Mouse (Mus musculus) ES-Bruce4 (cell line): Measurements from ENCODE around the gene Gm10644. TPM values are rescaled to one million over a fixed set of nuclear protein-coding genes. Genes with fewer than 3 reads are reported as not detected.

Experiments used
- H3K27ac ChIP-seq: 2 replicates; pipeline ENCODE4 v1.5.1; 2012; ENCODE audit warnings: low read length, inconsistent platforms; ENCODE audit not compliant: insufficient read depth
- H3K27me3 ChIP-seq: 2 replicates; pipeline ENCODE4 v1.6.1; 2012; ENCODE audit warnings: mild to moderate bottlenecking, low read length, inconsistent platforms; ENCODE audit not compliant: control insufficient read depth, poor library complexity, insufficient read depth, severe bottlenecking
- H3K36me3 ChIP-seq: 2 replicates; pipeline ENCODE4 v1.6.1; 2012; ENCODE audit warnings: inconsistent platforms, mild to moderate bottlenecking, low read length, moderate library complexity; ENCODE audit not compliant: control insufficient read depth, poor library complexity, insufficient read depth, severe bottlenecking
- H3K4me1 ChIP-seq: one replicate; pipeline ENCODE4 v1.8.1; 2011; ENCODE audit warnings: low read length; ENCODE audit not compliant: control insufficient read depth, insufficient read depth
- H3K4me3 ChIP-seq: 2 replicates; pipeline ENCODE4 v1.5.1; 2011; ENCODE audit warnings: low read depth, mild to moderate bottlenecking, low read length
- H3K9ac ChIP-seq: 2 replicates; pipeline ENCODE4 v1.6.1; 2012; ENCODE audit warnings: low read depth, mild to moderate bottlenecking, inconsistent platforms; ENCODE audit not compliant: poor library complexity, severe bottlenecking
- H3K9me3 ChIP-seq: replicated peaks from 2 replicates; pipeline ENCODE4 v1.6.1; 2012; ENCODE audit warnings: mild to moderate bottlenecking, low read length, inconsistent platforms; ENCODE audit not compliant: control insufficient read depth, poor library complexity, insufficient read depth, severe bottlenecking
- CTCF ChIP-seq: IDR thresholded peaks from one replicate; pipeline ENCODE4 v1.8.1; 2011; ENCODE audit warnings: low read depth, low read length
- EP300 ChIP-seq: IDR thresholded peaks from 2 replicates; pipeline ENCODE4 v1.6.1; 2011; ENCODE audit warnings: low read depth, low read length; ENCODE audit not compliant: insufficient read depth
- POLR2A ChIP-seq: IDR thresholded peaks from one replicate; pipeline ENCODE4 v1.8.1; 2011; ENCODE audit warnings: low read length; ENCODE audit not compliant: insufficient read depth
- polyA plus RNA-seq: library from polyadenylated mRNA; stranded (reverse); fragments of >200 nt; gene quantifications from 2 replicates; pipeline ENCODE4 v1.2.4, GENCODE M21; 2011; ENCODE audit warnings: low read depth; ENCODE audit not compliant: missing spikeins, insufficient read depth, insufficient read length

The Gm10644 gene
- polyA plus RNA-seq, 1 experiment = 0.78 TPM

GRCm38 (mm10) chr8:83895894-83896293 lies 59.1 kb downstream of the Gm10644 start:
- H3K27me3 ChIP-seq = no peaks in the 10 kb centered on the region
- no peak overlapping the region for H3K27ac ChIP-seq
- H3K9ac ChIP-seq = no peak overlapping the region
- no peaks in the 10 kb centered on the region for H3K4me1 ChIP-seq
- H3K36me3 ChIP-seq = no peaks in the 10 kb centered on the region
- no peaks in the 10 kb centered on the region for H3K9me3 ChIP-seq
- TF ChIP-seq EP300 (no peak), POLR2A (no peak), CTCF (peak; percentile 91)
- no peak overlapping the region for H3K4me3 ChIP-seq

DNA sequence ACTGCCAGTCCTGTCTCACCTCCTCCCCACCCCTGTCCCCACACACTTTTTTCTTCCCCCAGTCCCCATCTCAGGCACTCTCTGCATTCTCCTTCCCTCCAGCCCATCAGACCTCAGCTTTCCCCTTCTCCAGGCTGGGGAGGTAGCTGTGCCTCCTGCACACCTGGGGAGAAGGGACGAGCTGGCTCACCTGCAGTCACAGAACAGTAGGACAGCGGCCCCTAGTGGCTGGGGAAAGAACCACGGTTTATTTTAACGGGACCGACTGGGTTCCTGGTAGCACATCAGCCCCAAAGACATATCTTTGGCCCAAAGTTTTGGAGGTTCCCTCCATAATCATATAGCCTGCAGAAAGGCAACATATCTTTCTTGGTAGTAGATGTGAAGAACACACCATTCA lies 61.1 kb downstream of the Gm10644 start:
- Histone ChIP-seq H3K27ac (no peak overlapping the region), H3K27me3 (no peaks in the 10 kb centered on the region), H3K4me3 (no peak overlapping the region), H3K4me1 (no peaks in the 10 kb centered on the region), H3K9ac (no peak overlapping the region), H3K9me3 (no peaks in the 10 kb centered on the region), H3K36me3 (no peaks in the 10 kb centered on the region)
- TF ChIP-seq POLR2A (no peak), EP300 (0 out of 2 replicates have a peak, but pooled peaks have one; percentile 38), CTCF (peak; percentile 98)

- Histone ChIP-seq H3K27ac (no peak overlapping the region), H3K4me3 (no peak overlapping the region), H3K9me3 (no peaks in the 10 kb centered on the region), H3K4me1 (no peaks in the 10 kb centered on the region), H3K27me3 (no peaks in the 10 kb centered on the region), H3K36me3 (no peaks in the 10 kb centered on the region), H3K9ac (no peak overlapping the region; the same call in 1 of the 2 replicates)
- no peak for TF ChIP-seq CTCF
- TF ChIP-seq EP300 = no peak
- no peak for TF ChIP-seq POLR2A
These were observed 62.9 kb downstream of the Gm10644 start for GRCm38 (mm10) chr8:83892061-83892460.

DNA sequence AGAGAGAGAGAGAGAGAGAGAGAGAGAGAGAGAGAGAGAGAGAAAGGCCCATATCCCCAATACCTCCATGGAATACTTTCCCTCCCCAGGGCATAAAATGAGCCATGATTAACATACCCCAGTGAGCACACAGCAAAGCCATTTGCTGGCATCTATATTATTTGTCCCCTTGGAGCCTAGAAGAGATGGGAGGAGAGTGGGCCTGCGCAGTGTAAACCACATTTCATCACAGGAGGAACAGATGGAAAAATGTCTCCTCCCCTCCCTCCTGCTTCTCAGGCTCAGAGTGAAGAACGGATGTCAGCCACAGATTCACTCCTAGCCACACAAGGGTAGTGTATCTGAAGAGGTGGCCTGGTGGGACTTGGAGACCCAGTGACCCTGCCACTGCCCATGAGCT lies 66.6 kb downstream of the Gm10644 start:
- no peak overlapping the region for H3K27ac ChIP-seq
- H3K4me3 ChIP-seq = no peak overlapping the region
- no peaks in the 10 kb centered on the region for H3K4me1 ChIP-seq
- TF ChIP-seq EP300 (no peak), CTCF (no peak), POLR2A (no peak)
- no peaks in the 10 kb centered on the region for H3K27me3 ChIP-seq
- no peaks in the 10 kb centered on the region for H3K36me3 ChIP-seq
- no peak overlapping the region for H3K9ac ChIP-seq
- no peaks in the 10 kb centered on the region for H3K9me3 ChIP-seq

Other genes starting within 250 kb of the Gm10644 start
- 117 and 121 TPM in 2 replicates for gene Ddx39, start 240.0 kb downstream of the Gm10644 start, polyA plus RNA-seq
- 16.8 and 17.5 TPM in 2 replicates for gene Adgre5, start 213.9 kb downstream of the Gm10644 start, polyA plus RNA-seq
- gene Adgrl1, start 55.1 kb downstream of the Gm10644 start, polyA plus RNA-seq = 64.0 and 64.7 TPM in 2 replicates
- gene Asf1b, start 302 bp upstream of the Gm10644 start, polyA plus RNA-seq = 26.3 and 29.3 TPM in 2 replicates
- gene Prkaca, start 17.8 kb upstream of the Gm10644 start, polyA plus RNA-seq = 51.8 and 54.1 TPM in 2 replicates
- gene Samd1, start 42.5 kb upstream of the Gm10644 start, polyA plus RNA-seq = 79.7 and 95.7 TPM in 2 replicates
- gene 1700067K01Rik, start 46.3 kb upstream of the Gm10644 start, polyA plus RNA-seq = 1.5 and 2.4 TPM in 2 replicates
- gene 2210011C24Rik, start 57.0 kb upstream of the Gm10644 start, polyA plus RNA-seq = 11.2 and 15.9 TPM in 2 replicates
- 61.7 and 62.8 TPM in 2 replicates for gene Palm3, start 66.3 kb upstream of the Gm10644 start, polyA plus RNA-seq
- gene Il27ra, start 87.4 kb upstream of the Gm10644 start, polyA plus RNA-seq = 0.33 and 0.61 TPM in 2 replicates
- 1.4 and 1.9 TPM in 2 replicates for gene Rln3, start 89.8 kb upstream of the Gm10644 start, polyA plus RNA-seq
- gene Gm10643, start 109.9 kb upstream of the Gm10644 start, polyA plus RNA-seq = 0.56 and 0.76 TPM in 2 replicates
- 9.6 and 10.5 TPM in 2 replicates for gene Rfx1, start 111.6 kb upstream of the Gm10644 start, polyA plus RNA-seq
- 43.4 and 44.0 TPM in 2 replicates for gene Dcaf15, start 149.6 kb upstream of the Gm10644 start, polyA plus RNA-seq
- gene Podnl1, start 170.8 kb upstream of the Gm10644 start, polyA plus RNA-seq = 0.33 TPM in 1 of 2 replicates, not detected in the other
- 18.0 and 27.2 TPM in 2 replicates for gene Cc2d1a, start 192.7 kb upstream of the Gm10644 start, polyA plus RNA-seq
- 3.8 and 4.7 TPM in 2 replicates for gene 4930432K21Rik, start 192.8 kb upstream of the Gm10644 start, polyA plus RNA-seq
- 3.0 and 4.3 TPM in 2 replicates for gene Nanos3, start 230.0 kb upstream of the Gm10644 start, polyA plus RNA-seq